Mouse (Mus musculus): ENCODE measurements around the gene Fbxo39. TPM values are rescaled to one million over a fixed set of nuclear protein-coding genes. Genes with fewer than 3 reads are reported as not detected.

Gene Fbxo39
- total RNA-seq, 2 experiments from 2014 or later = not detected

- no peak for DNase-seq
These were observed 49.4 kb downstream of the Fbxo39 start for GRCm38 (mm10) chr11:72363523-72364240.

- DNase-seq = no peak
These were observed 50.3 kb downstream of the Fbxo39 start for GRCm38 (mm10) chr11:72364526-72364925.

- no peak for DNase-seq
These were observed 51.9 kb downstream of the Fbxo39 start for GRCm38 (mm10) chr11:72366126-72366525.

- DNase-seq = no peak
These were observed 53.9 kb downstream of the Fbxo39 start for GRCm38 (mm10) chr11:72367934-72368674.

Other genes starting within 250 kb of the Fbxo39 start
- gene Pitpnm3, start 178.7 kb upstream of the Fbxo39 start, total RNA-seq (2021) = 1 to 10 TPM; 1.8 to 2.6 TPM
- gene Gm43951, start 107.6 kb upstream of the Fbxo39 start, total RNA-seq (2021) = under 1 TPM; 0.08 to 0.10 TPM
- gene 4933427D14Rik, start 107.0 kb upstream of the Fbxo39 start, total RNA-seq (2021) = 1 to 10 TPM; 1.9 to 3.0 TPM
- gene Txndc17, start 106.9 kb upstream of the Fbxo39 start, total RNA-seq (2021) = 10 to 100 TPM; 27.9 to 28.1 TPM
- gene Med31, start 98.9 kb upstream of the Fbxo39 start, total RNA-seq (2021) = 1 to 10 TPM; 5.8 to 7.4 TPM
- gene Slc13a5, start 47.2 kb upstream of the Fbxo39 start, total RNA-seq (2021) = under 1 TPM in 1 of 2 experiments, not detected in 1; 0.19 TPM
- gene Xaf1, start 12.8 kb upstream of the Fbxo39 start, total RNA-seq (2021) = 1 to 10 TPM; 4.6 TPM
- under 1 TPM; 0.64 to 0.70 TPM for gene Tekt1, start 48.0 kb downstream of the Fbxo39 start, total RNA-seq (2021)
- gene Smtnl2, start 97.3 kb downstream of the Fbxo39 start, total RNA-seq (2021) = 100 to 1,000 TPM; 219 to 223 TPM
- under 1 TPM; 0.38 TPM for gene Ggt6, start 121.1 kb downstream of the Fbxo39 start, total RNA-seq (2021)
- 10 to 100 TPM; 52.1 to 56.5 TPM for gene Mybbp1a, start 126.9 kb downstream of the Fbxo39 start, total RNA-seq (2021)
- gene Spns2, start 175.5 kb downstream of the Fbxo39 start, total RNA-seq (2021) = 10 to 100 TPM; 12.4 to 16.9 TPM
- under 1 TPM; 0.11 to 0.26 TPM for gene Spns3, start 236.1 kb downstream of the Fbxo39 start, total RNA-seq (2021)

Measured in gastrocnemius, postnatal 25 days (tissue).